Mouse (Mus musculus) kidney, adult 11 months (tissue): Measurements from ENCODE around the gene Gm21776.
"Not testable (repeated sequence)": the region's sequence is repeated elsewhere in the genome, so short reads cannot be mapped to it uniquely, and the experiment has no call there.

Experiments used
- DNase-seq: peaks from one replicate; pipeline ENCODE4 v3.0.0; 2022

Gene Gm21776

DNA sequence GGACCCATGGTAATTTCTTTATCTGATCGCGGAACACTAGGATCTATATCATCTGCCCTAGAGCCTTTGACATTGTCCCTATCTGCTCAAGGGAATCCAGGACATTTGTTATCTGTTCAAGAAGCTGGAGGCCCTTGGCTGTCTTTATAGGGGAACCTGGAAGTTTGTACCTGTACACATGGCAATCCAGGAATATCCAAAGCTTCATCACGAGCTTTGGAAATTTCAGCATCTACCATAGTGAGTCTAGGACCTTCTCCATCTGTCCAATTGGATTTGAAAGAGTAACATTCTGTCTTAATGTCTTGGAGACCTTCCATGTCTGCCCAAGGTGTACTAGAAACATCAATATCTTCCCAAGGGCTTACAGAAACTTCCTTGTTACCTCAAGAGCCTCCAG is at the start of gene Gm21776:
Gene Gm21776 (plus strand): TSS at position 301 of the 400 bp plus-strand sequence.
- DNase-seq: not testable (repeated sequence)
